Mouse (Mus musculus) embryonic fibroblast, embryonic 13.5 days (primary cell): Measurements from ENCODE around the gene Gas2l1. TPM values are rescaled to one million over a fixed set of nuclear protein-coding genes. Genes with fewer than 3 reads are reported as not detected.

Source experiments
- H3K27ac ChIP-seq: 2 replicates; pipeline ENCODE4 v1.5.1; 2012; ENCODE audit warnings: low read length, control low read depth, inconsistent platforms; ENCODE audit not compliant: insufficient read depth
- H3K4me1 ChIP-seq: 2 replicates; pipeline ENCODE4 v1.6.1; 2011; ENCODE audit warnings: low read length; ENCODE audit not compliant: control insufficient read depth, insufficient read depth
- H3K4me3 ChIP-seq: 2 replicates; pipeline ENCODE4 v1.5.1; 2011; ENCODE audit warnings: mild to moderate bottlenecking, control low read depth, low read length; ENCODE audit not compliant: insufficient read depth
- CTCF ChIP-seq: IDR thresholded peaks from 2 replicates; pipeline ENCODE4 v1.5.1; 2011; ENCODE audit warnings: mild to moderate bottlenecking, control low read depth, low read length, moderate library complexity, borderline replicate concordance; ENCODE audit not compliant: insufficient read depth
- POLR2A ChIP-seq: IDR thresholded peaks from 2 replicates; pipeline ENCODE4 v1.6.1; 2011; ENCODE audit warnings: low read depth, mild to moderate bottlenecking, control low read depth, low read length, moderate library complexity
- polyA plus RNA-seq: library from polyadenylated mRNA; stranded (reverse); fragments of >200 nt; gene quantifications from 2 replicates; pipeline ENCODE4 v1.2.4, GENCODE M21; 2011; ENCODE audit warnings: low read depth; ENCODE audit not compliant: missing spikeins, insufficient read length

The Gas2l1 gene
- polyA plus RNA-seq, 1 experiment, result 37.8 TPM

DNA sequence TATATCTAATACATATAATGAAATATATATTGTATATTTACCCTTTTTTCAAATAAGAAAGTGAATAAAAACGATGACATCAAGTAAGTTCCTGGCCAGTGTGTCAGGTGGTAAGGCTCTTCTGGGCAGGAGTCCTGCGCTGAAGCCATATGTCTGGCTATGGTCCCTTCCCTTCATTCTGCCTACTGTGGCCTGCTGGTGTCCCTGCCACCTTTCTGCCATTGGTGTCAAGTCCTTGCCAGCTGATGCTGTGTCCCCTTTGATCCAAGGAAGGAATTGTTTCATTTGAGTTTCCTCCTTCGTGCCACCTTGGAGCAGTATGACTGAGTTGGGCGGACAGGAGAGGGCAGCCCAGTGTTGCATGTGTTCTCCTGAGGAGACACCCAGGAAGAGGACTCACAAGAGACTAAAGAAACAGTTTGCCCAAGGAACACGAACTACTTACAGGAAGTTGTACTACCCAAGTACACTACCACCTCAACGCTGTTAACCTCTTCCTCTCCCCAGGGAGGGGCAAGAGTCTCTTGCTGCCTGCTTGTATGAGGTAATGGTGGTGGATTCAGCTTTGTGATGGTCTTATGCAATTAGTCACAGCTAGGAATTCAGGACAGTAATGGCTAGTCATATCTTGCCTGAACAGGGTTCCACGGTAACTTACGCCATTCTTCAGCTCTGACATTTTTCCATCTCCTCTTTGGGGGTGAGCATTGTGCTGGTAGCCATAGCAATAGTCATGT lies 22.3 kb downstream of the Gas2l1 start:
- Histone ChIP-seq H3K27ac (no peak overlapping the region), H3K4me1 (no peaks in the 10 kb centered on the region), H3K4me3 (no peak overlapping the region)
- TF ChIP-seq CTCF, result no peak
- TF ChIP-seq POLR2A, result no peak

DNA sequence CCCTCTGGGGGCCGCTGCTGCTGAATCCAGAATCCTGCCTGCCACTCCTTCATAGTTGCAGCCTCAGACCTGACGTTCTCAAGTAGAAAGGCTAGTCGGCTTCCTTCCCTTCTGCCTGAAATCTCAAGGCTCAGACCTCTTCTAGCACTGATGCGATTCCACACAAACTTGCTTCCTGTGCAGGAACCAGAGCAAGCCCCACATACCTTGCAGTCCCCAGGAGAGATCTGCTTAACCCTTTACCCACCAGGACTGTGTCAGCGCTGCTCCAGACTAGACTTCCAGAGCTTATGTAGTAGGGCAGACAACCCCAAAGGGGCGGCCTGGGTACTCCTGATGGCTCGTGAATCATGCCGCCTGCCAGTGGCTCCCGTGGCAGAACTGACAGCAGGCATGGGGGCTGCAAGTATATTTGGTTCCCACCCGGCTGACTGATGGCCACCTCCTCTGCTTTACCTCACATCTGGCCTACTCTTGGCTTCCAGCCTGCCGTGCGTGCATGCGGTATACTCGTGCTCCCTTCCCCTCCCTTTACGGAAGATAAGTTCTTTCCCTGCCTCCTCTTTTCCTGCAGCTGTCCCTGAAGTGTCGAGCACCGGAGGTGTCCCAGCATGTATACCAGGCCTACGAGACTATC lies 23.9 kb downstream of the Gas2l1 start:
- TF ChIP-seq POLR2A, result no peak
- no peak for TF ChIP-seq CTCF
- no peaks in the 10 kb centered on the region for H3K4me1 ChIP-seq
- H3K4me3 ChIP-seq, result no peak overlapping the region
- H3K27ac ChIP-seq, result no peak overlapping the region

DNA sequence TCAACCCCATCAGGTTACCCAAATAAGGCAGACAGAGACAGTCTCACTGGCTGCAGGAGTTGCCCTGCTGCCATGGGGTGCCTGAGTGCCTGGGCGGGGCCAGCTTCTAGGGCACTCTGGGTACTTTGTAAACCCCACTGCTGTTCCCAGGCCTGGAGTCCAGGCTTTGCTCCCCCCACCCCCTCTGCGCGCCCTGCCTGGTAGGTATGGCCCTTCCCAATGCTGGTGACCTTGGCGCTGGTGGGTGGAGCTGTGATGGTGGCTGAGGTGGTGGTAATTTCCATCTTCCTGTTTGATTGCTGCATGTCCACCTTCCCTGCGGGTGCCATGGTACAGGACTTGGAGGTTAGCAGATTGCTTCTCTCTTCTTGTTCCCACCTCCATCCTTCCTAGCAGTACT lies 24.5 kb downstream of the Gas2l1 start:
- no peaks in the 10 kb centered on the region for H3K4me1 ChIP-seq

DNA sequence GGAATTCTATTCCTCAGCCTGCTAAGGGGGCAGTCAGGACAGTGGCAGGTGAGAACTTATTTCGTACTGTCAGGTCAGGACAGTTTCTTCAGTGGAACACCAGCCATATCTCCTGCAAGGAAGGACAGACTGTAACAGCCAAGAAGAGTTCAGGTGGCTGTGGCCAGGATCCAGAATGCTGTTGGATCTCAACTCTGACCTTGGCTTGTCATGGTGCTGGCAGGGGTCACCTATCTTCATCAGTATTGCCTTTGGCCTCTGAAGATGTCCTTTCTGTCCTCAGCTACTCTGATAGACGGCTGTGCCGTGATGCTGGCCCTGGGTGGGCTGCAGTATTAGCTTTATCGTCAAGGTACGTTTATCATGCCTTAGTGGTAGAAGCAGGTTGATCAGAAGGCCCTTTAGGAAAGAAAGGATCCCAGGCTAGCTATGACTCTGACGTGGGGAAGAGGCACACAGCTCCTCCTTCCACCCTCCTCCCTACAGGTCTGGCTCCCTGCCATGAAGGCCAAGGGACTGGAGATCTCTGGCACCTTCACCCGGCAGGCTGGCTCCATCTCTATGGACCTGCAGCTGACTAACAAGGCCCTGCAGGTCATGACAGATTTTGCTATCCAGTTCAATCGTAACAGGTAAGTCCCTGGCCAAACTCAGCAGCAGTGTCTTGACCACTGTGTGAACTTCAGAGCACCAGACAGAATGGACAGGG lies 27.8 kb downstream of the Gas2l1 start:
- no peak overlapping the region for H3K4me3 ChIP-seq

More for the DNA sequence above, 24.5 kb downstream of the Gas2l1 start:
- TF ChIP-seq POLR2A, result no peak
- Histone ChIP-seq H3K27ac (no peak overlapping the region), H3K4me3 (no peak overlapping the region)

DNA sequence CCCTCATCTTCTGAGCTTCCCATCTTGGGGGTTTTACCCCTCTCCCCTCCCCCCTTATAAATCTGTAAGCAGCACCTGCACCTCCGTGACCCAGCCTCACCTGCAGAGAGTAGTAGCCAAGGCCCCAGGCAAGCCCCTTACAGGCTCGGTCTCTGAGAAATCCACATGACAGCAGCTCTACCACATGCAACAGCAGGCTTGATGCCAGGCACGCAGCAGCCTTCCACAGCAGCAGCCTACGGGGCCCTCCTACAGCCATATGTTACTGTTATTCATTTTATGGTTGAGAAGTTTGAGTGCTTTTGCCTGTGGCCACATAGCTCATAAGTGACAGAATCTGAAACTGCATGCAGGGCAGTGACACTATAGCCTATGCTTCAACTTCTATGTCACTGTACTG lies 29.7 kb downstream of the Gas2l1 start:
- TF ChIP-seq POLR2A (no peak), CTCF (no peak)
- Histone ChIP-seq H3K4me1 (no peaks in the 10 kb centered on the region), H3K27ac (no peak overlapping the region), H3K4me3 (no peak overlapping the region)

More for the DNA sequence above, 27.8 kb downstream of the Gas2l1 start:
- TF ChIP-seq POLR2A, result no peak
- TF ChIP-seq CTCF, result no peak
- Histone ChIP-seq H3K4me1 (no peaks in the 10 kb centered on the region), H3K27ac (no peak overlapping the region)

DNA sequence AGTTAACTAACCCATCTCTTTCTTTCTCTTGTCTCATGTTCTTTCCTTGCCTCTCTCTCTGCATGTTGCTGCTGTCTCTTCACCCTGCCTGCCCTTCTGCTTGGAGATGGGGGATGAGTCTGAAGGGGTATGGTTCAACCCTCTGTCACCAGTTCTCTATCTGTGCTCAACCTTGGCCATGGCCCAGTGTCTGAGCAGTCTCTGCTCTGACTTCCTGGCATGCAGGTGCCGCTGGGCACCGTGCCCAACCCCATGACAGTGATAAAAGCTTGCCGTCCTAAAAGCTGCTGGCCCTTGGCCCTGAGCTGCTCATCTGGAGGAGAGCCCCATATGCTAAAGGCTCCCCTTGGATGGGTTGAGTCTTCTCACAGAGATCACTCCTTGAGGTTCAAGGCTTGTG lies 32.0 kb downstream of the Gas2l1 start:
- TF ChIP-seq CTCF, result no peak
- TF ChIP-seq POLR2A, result no peak
- H3K4me1 ChIP-seq, result no peaks in the 10 kb centered on the region
- no peak overlapping the region for H3K27ac ChIP-seq
- H3K4me3 ChIP-seq, result no peak overlapping the region

DNA sequence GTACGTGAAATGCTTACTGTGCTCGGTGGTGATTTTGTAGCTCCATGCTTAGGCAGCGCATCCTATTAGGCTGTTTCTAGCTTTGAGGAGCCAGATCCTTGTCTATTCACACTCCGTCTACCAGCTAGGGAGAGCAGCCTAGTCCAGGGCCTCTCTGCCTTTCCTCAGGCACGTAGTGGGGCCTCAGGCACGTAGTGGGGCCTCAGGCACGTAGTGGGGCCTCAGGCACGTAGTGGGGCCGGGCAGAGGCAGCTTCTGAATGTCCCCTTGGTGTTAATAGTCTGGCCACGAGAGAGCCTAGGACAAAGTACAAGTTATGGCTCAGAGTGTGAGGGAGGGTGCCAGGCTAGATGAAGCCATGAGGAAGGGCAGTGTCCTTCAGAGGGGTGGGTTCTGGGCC lies 32.4 kb downstream of the Gas2l1 start:
- TF ChIP-seq CTCF, result no peak
- TF ChIP-seq POLR2A, result no peak
- H3K27ac ChIP-seq, result no peak overlapping the region
- no peaks in the 10 kb centered on the region for H3K4me1 ChIP-seq
- no peak overlapping the region for H3K4me3 ChIP-seq

DNA sequence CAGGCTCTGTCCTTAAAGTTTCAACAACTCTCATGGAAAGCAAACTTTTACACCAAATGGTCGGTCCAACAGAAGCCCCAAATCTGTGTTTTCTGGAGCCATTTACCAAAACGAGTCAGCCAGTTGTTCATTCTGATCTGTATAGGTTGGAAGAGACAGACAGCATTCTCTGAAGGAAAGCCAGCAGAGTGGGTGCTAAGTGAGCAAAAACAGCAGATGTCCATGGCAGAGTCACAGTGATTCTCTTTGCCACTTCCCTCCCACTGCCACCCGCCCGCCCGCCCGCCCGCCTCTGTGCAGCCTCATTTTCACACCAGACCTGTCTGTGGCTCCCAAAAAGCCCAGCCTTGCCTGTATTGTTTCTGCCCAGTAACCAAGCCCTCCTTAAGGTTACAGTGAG lies 36.9 kb downstream of the Gas2l1 start:
- Histone ChIP-seq H3K4me3 (no peak overlapping the region), H3K4me1 (no peaks in the 10 kb centered on the region), H3K27ac (no peak overlapping the region)
- TF ChIP-seq POLR2A (no peak), CTCF (no peak)

DNA sequence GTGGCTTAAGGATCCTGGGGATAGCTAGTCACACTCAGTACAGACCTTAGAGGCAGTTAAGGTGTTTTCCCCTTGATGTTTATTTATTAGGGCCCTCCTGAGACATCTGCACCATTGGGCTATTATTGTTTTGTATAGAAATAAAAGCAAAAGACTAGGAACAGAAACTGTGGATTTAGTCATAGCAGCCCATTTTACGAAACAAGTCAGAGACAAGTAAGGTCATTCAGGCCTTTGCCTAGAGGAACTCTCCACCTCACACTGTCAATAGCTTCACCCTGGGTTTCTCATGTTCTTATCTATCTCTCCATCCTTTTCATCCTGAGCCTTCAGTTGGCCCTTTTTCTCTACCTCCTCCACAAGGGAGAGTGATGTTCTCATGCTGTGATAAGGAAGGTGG lies 40.0 kb downstream of the Gas2l1 start:
- no peaks in the 10 kb centered on the region for H3K4me1 ChIP-seq
- H3K27ac ChIP-seq, result no peak overlapping the region
- TF ChIP-seq CTCF, result no peak
- TF ChIP-seq POLR2A, result no peak
- no peak overlapping the region for H3K4me3 ChIP-seq

DNA sequence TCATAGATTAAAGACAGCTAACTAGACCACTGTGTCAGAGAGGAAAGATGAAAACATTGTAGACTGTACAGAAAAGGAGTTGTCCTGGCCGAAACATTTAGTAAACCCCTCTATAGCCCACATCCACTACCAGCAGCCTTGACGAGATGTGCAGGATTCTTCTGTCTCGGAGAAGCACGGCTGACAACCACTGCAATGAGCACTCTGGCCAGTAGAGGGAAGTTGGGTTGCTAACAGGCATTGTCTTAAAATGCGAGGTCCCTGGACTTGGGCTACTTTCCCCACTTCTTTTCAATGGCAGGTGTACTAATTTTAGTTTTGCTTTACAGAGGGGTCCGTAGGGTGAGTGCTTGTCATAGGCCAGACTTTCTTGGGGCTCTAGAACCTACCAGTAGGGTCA lies 47.6 kb downstream of the Gas2l1 start:
- TF ChIP-seq CTCF (no peak), POLR2A (no peak)

More for the DNA sequence above, 47.6 kb downstream of the Gas2l1 start:
- Histone ChIP-seq H3K4me3 (no peak overlapping the region), H3K27ac (no peak overlapping the region), H3K4me1 (no peaks in the 10 kb centered on the region)
